Mouse (Mus musculus) stomach, embryonic 14.5 days (tissue): Measurements from ENCODE around the gene Naa50. TPM values are rescaled to one million over a fixed set of nuclear protein-coding genes. Genes with fewer than 3 reads are reported as not detected.

Experiments
- ATAC-seq: fragments of 200-750 bp; cut with Nextera tagmentation; 2 replicates; pipeline ENCODE4 v1.8.0; 2017; ENCODE audit warnings: low read depth, moderate TSS enrichment; ENCODE audit not compliant: insufficient number of reproducible peaks, insufficient read depth, low FRiP score
- H3K27ac ChIP-seq: fragments of 300-500 bp; sonication (generic); 2 replicates; pipeline ENCODE4 v1.5.1; 2014; ENCODE audit warnings: mild to moderate bottlenecking, low read length, moderate library complexity, mixed read lengths
- H3K27me3 ChIP-seq: fragments of 300-500 bp; sonication (generic); 2 replicates; pipeline ENCODE4 v1.6.1; 2014; ENCODE audit warnings: low read length, control low read depth, mixed read lengths; ENCODE audit not compliant: control insufficient read depth, insufficient read depth
- H3K36me3 ChIP-seq: fragments of 300-500 bp; sonication (generic); 2 replicates; pipeline ENCODE4 v1.6.1; 2014; ENCODE audit warnings: mild to moderate bottlenecking, control low read depth, low read length, moderate library complexity, mixed read lengths; ENCODE audit not compliant: control insufficient read depth, insufficient read depth
- H3K4me1 ChIP-seq: fragments of 300-500 bp; sonication (generic); 2 replicates; pipeline ENCODE4 v1.6.1; 2014; ENCODE audit warnings: low read length, control low read depth, mixed read lengths; ENCODE audit not compliant: control insufficient read depth, insufficient read depth
- H3K4me2 ChIP-seq: fragments of 300-500 bp; sonication (generic); replicated peaks from 2 replicates; pipeline ENCODE4 v1.6.1; 2014; ENCODE audit warnings: low read depth, low read length, control low read depth
- H3K4me3 ChIP-seq: fragments of 300-500 bp; sonication (generic); 2 replicates; pipeline ENCODE4 v1.5.1; 2014; ENCODE audit warnings: low read depth, low read length, control low read depth
- H3K9ac ChIP-seq: fragments of 300-500 bp; sonication (generic); replicated peaks from 2 replicates; pipeline ENCODE4 v1.6.1; 2014; ENCODE audit warnings: low read depth, mild to moderate bottlenecking, control low read depth, low read length, moderate library complexity, mixed read lengths
- H3K9me3 ChIP-seq: fragments of 300-500 bp; sonication (generic); 2 replicates; pipeline ENCODE4 v1.6.1; 2016; ENCODE audit warnings: low read depth, low read length, control low read depth; ENCODE audit not compliant: control insufficient read depth
- WGBS: fragments of 180-500 bp; shearing (Covaris S2); extraction: QIAGEN DNeasy Blood & Tissue Kit; methylation state at CpG from one replicate; pipeline ENCODE4 v1.1.7; 2014; 5-methylcytosine and 5-hydroxymethylcytosine counted together
- polyA plus RNA-seq: library from polyadenylated mRNA; unstranded; fragments of >200 nt; fragmentation: Nextera tagmentation; extraction: Ambion mirVana; gene quantifications from 2 replicates; pipeline ENCODE4 v1.2.1, GENCODE M21; 2014

Gene Naa50
- polyA plus RNA-seq, result 58.6 and 60.1 TPM in 2 replicates

DNA sequence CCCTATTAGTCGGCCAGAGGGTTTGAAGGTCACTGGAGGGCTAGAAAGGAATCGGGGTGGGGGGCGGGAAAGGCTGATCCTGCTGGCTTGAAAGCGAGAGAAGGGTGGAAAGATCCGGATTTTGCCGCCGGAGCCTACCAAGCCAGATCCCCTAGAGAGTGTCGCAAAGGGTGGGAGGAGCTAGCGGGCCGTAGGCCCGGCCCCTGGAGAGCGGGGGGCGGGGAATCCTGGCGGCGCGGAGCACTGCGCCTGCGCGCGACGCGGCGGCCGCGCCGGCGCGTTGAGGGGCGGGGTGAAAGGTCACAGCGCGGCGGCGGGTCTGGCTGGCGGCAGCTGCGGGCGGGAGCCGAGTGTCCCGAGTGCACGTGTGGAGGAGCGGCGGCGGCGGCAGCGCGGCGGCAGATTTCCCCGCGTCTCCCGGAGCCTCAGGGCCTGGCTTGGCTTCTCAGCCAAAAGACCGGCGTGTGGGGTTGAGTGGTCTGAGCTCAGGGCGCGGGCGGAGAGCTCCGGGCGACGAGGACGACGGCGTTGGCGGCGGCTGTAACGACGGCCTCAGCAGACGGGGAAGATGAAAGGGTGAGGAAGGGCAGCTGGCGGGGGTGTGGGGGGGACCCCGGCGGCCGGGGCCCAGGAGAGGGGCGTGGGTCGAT lies at the start of gene Naa50, which contains the start of gene Atp6v1a:
Gene Naa50 (plus strand): TSS at position 295 of the 650 bp plus-strand sequence.
Gene Atp6v1a (minus strand): TSS at position 170 of the 650 bp plus-strand sequence.
- WGBS, result under 1% methylated on average over 71 of the region's 71 CpGs
- Histone ChIP-seq H3K27me3 (no peaks in the 10 kb centered on the region), H3K27ac (peak within 1 kb of the TSS; percentile 98), H3K9me3 (no peaks in the 10 kb centered on the region), H3K9ac (peak within 1 kb of the TSS; percentile 95), H3K36me3 (no peaks in the 10 kb centered on the region), H3K4me3 (peak within 1 kb of the TSS; percentile 99), H3K4me1 (peaks cover 5% of the 10 kb centered on the region; the same call in 1 of the 2 replicates), H3K4me2 (peak within 1 kb of the TSS; percentile 82)
- ATAC-seq, result peak; percentile 91

DNA sequence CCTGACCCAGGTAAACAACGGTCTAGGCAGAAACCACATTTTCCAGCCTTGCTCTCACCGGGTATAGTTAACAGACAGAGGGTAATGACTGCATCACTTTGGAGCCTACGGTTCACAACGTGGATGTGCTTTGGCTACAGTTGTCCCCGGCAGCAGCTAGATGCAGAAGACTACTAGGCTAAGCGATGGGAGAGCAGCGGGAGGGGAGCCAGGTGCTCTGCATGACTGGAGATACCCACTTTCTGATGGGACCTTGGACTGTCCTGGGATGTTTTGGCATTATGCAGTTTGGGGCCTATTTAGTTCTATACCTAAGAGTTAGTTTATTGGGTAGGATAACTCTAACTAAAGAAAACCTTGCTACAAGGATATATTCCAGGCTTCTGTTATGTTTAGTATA lies 40.3 kb upstream of the Naa50 start:
- Histone ChIP-seq H3K27ac (no peak overlapping the region), H3K4me2 (no peak overlapping the region), H3K4me1 (no peaks in the 10 kb centered on the region), H3K9ac (no peak overlapping the region), H3K36me3 (peaks cover 53% of the 10 kb centered on the region), H3K9me3 (no peaks in the 10 kb centered on the region), H3K4me3 (no peak overlapping the region), H3K27me3 (no peaks in the 10 kb centered on the region)
- WGBS, result 93% methylated on average over 7 of the region's 7 CpGs
- ATAC-seq, result no peak

DNA sequence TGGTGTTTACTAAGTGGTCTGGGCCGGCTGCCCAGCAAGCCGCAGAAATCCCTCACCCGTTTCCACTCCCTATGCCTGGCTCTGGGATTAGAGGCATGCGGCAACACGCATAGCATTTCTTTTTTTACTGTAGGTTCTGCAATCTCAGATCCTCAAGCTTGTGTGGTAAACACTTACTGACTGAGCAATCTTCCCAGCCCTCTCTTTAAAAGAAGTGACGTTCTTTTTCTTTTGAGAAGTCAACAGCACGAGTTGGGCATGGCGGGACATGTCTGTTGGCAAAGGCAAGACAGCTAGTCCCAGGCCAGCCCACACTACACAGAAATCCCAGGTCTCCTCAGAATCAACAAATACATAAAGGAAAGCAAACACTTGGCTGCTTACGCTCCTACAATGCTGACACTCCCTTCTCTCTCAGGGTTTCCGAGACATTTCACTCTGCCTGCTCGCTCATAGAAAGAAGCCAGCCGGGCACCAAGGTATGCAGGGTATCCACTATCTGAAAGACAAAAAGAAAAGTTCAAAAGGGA lies 38.4 kb upstream of the Naa50 start:
- Histone ChIP-seq H3K4me3 (no peak overlapping the region), H3K27me3 (no peaks in the 10 kb centered on the region), H3K4me2 (no peak overlapping the region), H3K9ac (no peak overlapping the region), H3K9me3 (no peaks in the 10 kb centered on the region), H3K27ac (no peak overlapping the region; the same call in 1 of the 2 replicates), H3K36me3 (peaks cover 44% of the 10 kb centered on the region), H3K4me1 (no peaks in the 10 kb centered on the region)
- WGBS, result 78% methylated on average over 12 of the region's 12 CpGs
- ATAC-seq, result no peak

DNA sequence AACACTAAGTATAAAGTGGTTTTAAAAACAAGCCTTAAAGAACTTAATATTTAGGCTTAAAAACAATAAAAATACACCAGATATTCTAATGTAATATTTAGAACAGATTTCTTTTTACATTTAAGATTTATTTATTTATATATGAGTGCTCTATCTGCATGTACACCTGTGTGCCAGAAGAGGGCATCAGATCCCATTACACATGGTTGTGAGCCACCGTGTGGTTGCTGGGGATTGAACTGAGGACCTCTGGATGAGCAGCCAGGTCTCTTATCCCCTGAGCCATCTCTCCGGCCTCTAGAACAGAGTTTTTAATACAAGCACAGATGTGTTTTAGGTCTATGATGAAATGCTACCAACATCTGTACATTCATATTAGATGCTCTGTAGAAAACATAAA lies 36.7 kb upstream of the Naa50 start:
- Histone ChIP-seq H3K4me2 (no peak overlapping the region), H3K4me3 (no peak overlapping the region), H3K9ac (no peak overlapping the region), H3K27ac (no peak overlapping the region), H3K9me3 (no peaks in the 10 kb centered on the region), H3K27me3 (no peaks in the 10 kb centered on the region), H3K4me1 (no peaks in the 10 kb centered on the region), H3K36me3 (peaks cover 49% of the 10 kb centered on the region)
- no peak for ATAC-seq
- 92% methylated on average over 2 of the region's 2 CpGs for WGBS

DNA sequence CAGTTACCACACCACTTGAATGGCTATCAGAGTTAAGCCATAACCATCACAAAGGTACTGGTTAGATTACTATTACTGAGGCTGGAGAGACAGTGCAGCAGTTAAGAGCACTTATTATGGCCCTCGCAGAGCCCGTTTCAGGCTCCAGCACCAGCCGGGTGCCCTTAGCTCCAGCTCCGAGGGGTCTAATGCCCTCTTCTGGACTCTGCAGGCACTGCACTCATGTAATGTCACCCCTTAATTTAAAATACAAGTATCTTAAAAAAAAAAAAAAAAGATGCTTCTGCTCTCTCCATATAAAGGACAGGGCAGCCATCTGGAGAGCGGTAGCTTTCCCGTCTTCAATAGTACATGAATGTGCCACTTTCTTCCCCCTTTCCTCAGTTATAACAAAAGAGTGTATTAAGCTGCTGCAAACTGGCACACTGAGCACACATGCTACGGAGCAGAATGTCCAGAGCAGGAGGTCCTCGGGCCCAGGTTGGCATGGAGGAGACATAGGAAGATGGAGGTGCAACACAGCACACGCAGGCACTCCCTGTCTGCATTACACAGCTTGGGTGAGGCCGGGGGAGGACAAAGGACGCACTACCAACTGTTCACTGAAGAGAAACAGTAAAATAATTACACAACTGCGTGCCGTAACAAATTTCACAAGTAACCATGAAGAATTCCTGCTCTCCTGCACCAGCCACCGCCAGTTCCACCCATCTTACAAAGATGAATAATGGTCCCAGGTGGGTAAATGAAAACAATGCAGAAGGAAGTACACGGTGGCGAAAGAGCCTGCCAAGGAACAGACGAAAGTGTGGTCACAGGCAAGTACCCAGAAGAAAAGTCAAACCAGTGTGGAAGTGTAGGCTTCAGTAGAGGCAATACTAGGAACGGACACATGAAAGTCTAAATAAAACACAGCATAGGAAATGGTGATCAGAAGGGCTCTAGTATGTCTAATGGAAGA lies 35.5 kb upstream of the Naa50 start:
- no peaks in the 10 kb centered on the region for H3K4me1 ChIP-seq
- H3K9ac ChIP-seq, result no peak overlapping the region
- no peak overlapping the region for H3K4me2 ChIP-seq
- 87% methylated on average over 18 of the region's 18 CpGs for WGBS
- no peaks in the 10 kb centered on the region for H3K27me3 ChIP-seq
- H3K9me3 ChIP-seq, result no peaks in the 10 kb centered on the region
- ATAC-seq, result no peak
- peaks cover 45% of the 10 kb centered on the region for H3K36me3 ChIP-seq
- no peak overlapping the region for H3K27ac ChIP-seq
- no peak overlapping the region for H3K4me3 ChIP-seq

DNA sequence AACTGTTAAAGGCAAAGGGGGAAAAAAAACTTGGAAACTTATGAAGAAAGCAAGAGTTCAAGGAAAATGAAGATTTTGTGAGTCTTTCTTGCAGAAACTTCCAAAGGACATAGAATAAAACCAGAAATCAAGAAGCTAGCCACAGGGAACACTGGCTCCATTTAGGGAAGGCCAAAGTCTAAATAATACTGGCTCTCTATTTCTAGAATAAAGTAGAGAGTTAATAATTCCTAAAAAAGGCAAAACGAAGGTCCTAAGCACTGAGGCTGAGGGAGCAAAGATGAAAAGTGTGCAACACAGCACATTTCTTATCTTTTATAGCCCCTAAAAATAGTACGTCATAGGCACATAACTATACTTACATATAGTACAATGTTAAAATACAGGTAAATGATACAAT lies 34.4 kb upstream of the Naa50 start:
- H3K4me1 ChIP-seq, result no peaks in the 10 kb centered on the region
- H3K4me3 ChIP-seq, result no peak overlapping the region
- no peak overlapping the region for H3K9ac ChIP-seq
- H3K36me3 ChIP-seq, result peaks cover 46% of the 10 kb centered on the region
- H3K27ac ChIP-seq, result no peak overlapping the region
- ATAC-seq, result no peak
- 87% methylated on average over 2 of the region's 2 CpGs for WGBS
- H3K9me3 ChIP-seq, result no peaks in the 10 kb centered on the region
- no peak overlapping the region for H3K4me2 ChIP-seq
- H3K27me3 ChIP-seq, result no peaks in the 10 kb centered on the region

DNA sequence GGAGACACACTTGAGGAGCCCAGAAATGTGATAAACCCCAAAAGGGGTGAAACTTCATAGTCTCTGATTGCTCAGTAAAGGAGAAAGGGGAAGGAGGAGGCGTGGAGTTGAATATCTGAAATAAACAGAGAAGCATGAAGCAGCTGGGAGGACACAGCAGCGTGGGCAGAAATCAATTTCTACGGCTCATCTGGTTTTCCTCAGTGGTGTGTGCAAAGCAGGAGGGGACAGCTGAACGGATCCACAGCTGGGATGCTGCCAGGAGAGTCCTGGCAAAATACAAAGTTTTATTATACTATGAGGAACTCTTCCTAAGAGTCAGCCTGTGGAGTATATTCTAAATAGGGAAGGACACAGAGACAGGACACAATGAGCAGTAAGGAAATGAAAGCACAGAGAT lies 30.6 kb upstream of the Naa50 start:
- H3K4me2 ChIP-seq, result no peak overlapping the region

DNA sequence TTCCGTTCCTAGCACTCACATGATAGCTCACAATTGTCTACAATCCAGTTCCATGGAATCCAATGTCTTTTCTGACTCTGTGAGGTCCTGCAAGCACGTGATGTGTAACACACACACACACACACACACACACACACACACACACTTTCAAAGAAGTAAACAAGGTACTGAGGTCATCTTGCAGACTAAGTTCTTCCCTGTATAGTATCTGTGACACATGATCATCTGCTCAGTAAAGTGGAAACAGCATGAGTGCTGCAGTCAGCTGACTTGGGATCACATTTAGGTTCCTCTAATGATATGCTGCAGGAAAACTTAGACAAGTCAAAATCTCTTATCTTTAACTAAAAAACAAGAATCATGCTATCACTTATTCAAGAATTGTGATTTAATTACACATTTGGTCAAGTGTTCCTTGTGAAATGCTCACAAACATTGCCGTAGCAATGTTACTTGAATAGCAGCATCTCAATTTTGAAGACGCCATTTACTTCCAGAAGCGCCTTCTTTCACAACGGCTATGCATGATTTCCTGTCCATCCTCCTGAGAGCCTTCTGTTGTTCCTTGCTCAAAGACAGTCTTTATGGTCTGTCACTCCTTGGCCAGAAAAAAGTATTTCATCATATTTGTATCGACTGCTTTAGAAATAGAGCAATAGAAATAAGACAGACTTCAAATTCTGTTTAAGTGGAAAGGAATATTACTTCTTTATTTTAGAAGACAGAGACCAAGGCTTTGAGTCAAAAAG lies 19.7 kb upstream of the Naa50 start:
- WGBS, result 85% methylated on average over 7 of the region's 7 CpGs
- no peak overlapping the region for H3K9ac ChIP-seq

More for the DNA sequence above, 30.6 kb upstream of the Naa50 start:
- Histone ChIP-seq H3K36me3 (peaks cover 42% of the 10 kb centered on the region), H3K27ac (peak overlapping the region; percentile 61), H3K27me3 (no peaks in the 10 kb centered on the region), H3K9me3 (no peaks in the 10 kb centered on the region), H3K4me3 (no peak overlapping the region), H3K4me1 (no peaks in the 10 kb centered on the region), H3K9ac (no peak overlapping the region)
- WGBS, result 59% methylated on average over 4 of the region's 4 CpGs
- peak; percentile 61; the same call in 1 of the 2 replicates for ATAC-seq

More for the DNA sequence above, 19.7 kb upstream of the Naa50 start:
- ATAC-seq, result no peak
- Histone ChIP-seq H3K4me3 (no peak overlapping the region), H3K9me3 (no peaks in the 10 kb centered on the region), H3K27me3 (no peaks in the 10 kb centered on the region), H3K36me3 (peaks cover 5% of the 10 kb centered on the region; the same call in 1 of the 2 replicates), H3K27ac (no peak overlapping the region), H3K4me2 (no peak overlapping the region), H3K4me1 (no peaks in the 10 kb centered on the region)
